Mouse (Mus musculus): ENCODE results near the gene Mrpl37.

DNA sequence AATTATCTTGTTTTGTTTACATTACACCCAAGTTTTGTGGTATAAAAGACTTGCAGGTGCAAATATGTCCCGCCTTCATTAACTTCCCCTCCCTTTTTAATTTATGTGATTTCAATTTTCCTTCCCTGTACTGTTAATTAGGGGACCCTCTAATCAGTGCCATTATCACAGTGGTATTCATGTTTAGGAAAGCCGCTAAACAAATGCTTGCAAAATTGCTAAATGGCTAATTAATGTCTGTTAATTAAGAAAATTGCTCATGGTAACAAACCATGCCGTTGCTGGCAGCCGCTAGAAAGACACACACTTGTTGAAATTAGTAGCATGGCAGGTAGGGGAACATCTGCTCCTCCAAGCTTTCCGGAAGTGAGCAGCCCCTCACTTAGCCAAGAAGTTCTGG lies 41.3 kb downstream of the Mrpl37 start:
- TF ChIP-seq CTCF (IDR thresholded peaks at IDR 0.05; ENCODE audit: control insufficient read depth, insufficient read depth, insufficient replicate concordance, low read depth, low read length) (no peak), POLR2A (IDR thresholded peaks at IDR 0.05; ENCODE audit: control insufficient read depth, low read depth, low read length) (no peak)
